Mouse (Mus musculus) MEL (cell line): ENCODE results near the gene Vav3. TPM values are rescaled to one million over a fixed set of nuclear protein-coding genes. Genes with fewer than 3 reads are reported as not detected.

Source experiments
- DNase-seq: peaks from one replicate; pipeline ENCODE4 v3.0.0; 2011; ENCODE audit warnings: low read depth, low spot score
- H3K27ac ChIP-seq: 2 replicates; pipeline ENCODE4 v1.5.1; 2012; ENCODE audit warnings: low read depth, mild to moderate bottlenecking, control low read depth, low read length, moderate library complexity; ENCODE audit not compliant: control insufficient read depth
- H3K27me3 ChIP-seq, 2 experiments: fragments of 150-350 bp in 1 of 2; sonication (generic) in 1 of 2; 2 replicates each; pipeline ENCODE4 v1.6.1; 2012; ENCODE audit warnings: low read length in 2 of 2, mild to moderate bottlenecking in 2 of 2, improper control_type of control experiment in 1 of 2, moderate library complexity in 1 of 2; ENCODE audit not compliant: insufficient read depth in 2 of 2, control insufficient read depth in 1 of 2
- H3K36me3 ChIP-seq, 2 experiments: 2 replicates each; pipeline ENCODE4 v1.6.1; 2012 to 2014; ENCODE audit warnings: low read length in 2 of 2, improper control_type of control experiment in 1 of 2, inconsistent platforms in 1 of 2, mild to moderate bottlenecking in 1 of 2; ENCODE audit not compliant: insufficient read depth in 2 of 2, control insufficient read depth in 1 of 2
- H3K4me1 ChIP-seq, 2 experiments: fragments of 150-350 bp in 1 of 2; sonication (generic) in 1 of 2; 2 replicates each; pipeline ENCODE4 v1.6.1; 2012; ENCODE audit warnings: low read length in 2 of 2, improper control_type of control experiment in 1 of 2, mild to moderate bottlenecking in 1 of 2; ENCODE audit not compliant: insufficient read depth in 2 of 2, control insufficient read depth in 1 of 2
- H3K4me3 ChIP-seq, 2 experiments: fragments of 150-350 bp in 1 of 2; sonication (generic) in 1 of 2; 2 replicates each; pipeline ENCODE4 v1.5.1; 2012; ENCODE audit warnings: low read depth in 2 of 2, low read length in 2 of 2, mild to moderate bottlenecking in 2 of 2, moderate library complexity in 2 of 2, control low read depth in 1 of 2, improper control_type of control experiment in 1 of 2; ENCODE audit not compliant: control insufficient read depth in 1 of 2, insufficient read depth in 1 of 2
- H3K79me2 ChIP-seq: 2 replicates; pipeline ENCODE4 v1.6.1; 2012; ENCODE audit warnings: mild to moderate bottlenecking, low read length, moderate library complexity; ENCODE audit not compliant: control insufficient read depth, poor library complexity, insufficient read depth
- H3K9ac ChIP-seq: 2 replicates; pipeline ENCODE4 v1.6.1; 2012; ENCODE audit warnings: low read depth, mild to moderate bottlenecking, control low read depth, low read length, moderate library complexity; ENCODE audit not compliant: control insufficient read depth, poor library complexity, severe bottlenecking
- H3K9me3 ChIP-seq: fragments of 150-350 bp; sonication (generic); replicated peaks from 2 replicates; pipeline ENCODE4 v1.6.1; 2012; ENCODE audit warnings: mild to moderate bottlenecking, low read length, improper control_type of control experiment, moderate library complexity; ENCODE audit not compliant: insufficient read depth
- CHD2 ChIP-seq: IDR thresholded peaks from 2 replicates; pipeline ENCODE4 v1.6.1; 2011; ENCODE audit warnings: low read length, improper control_type of control experiment
- CTCF ChIP-seq, 3 experiments: IDR thresholded peaks in 2 of 3; conservative IDR thresholded peaks in 1 of 3; 2 replicates each; pipeline ENCODE4 v1.5.1; 2011 to 2012; ENCODE audit warnings: low read length in 3 of 3, low read depth in 2 of 3, mild to moderate bottlenecking in 2 of 3, improper control_type of control experiment in 1 of 3, inconsistent platforms in 1 of 3, mixed read lengths in 1 of 3, moderate library complexity in 1 of 3; ENCODE audit not compliant: control insufficient read depth in 1 of 3, insufficient read depth in 1 of 3, poor library complexity in 1 of 3, severe bottlenecking in 1 of 3
- E2F4 ChIP-seq: IDR thresholded peaks from 2 replicates; pipeline ENCODE4 v1.6.1; 2011; ENCODE audit warnings: low read depth, low read length, improper control_type of control experiment, borderline replicate concordance
- ELF1 ChIP-seq: IDR thresholded peaks from 2 replicates; pipeline ENCODE4 v1.6.1; 2014; ENCODE audit warnings: low read depth, mild to moderate bottlenecking, inconsistent platforms, low read length, improper control_type of control experiment, moderate library complexity
- ETS1 ChIP-seq: IDR thresholded peaks from 2 replicates; pipeline ENCODE4 v1.6.1; 2012; ENCODE audit warnings: low read depth, mild to moderate bottlenecking, inconsistent platforms, low read length, improper control_type of control experiment, moderate library complexity
- HCFC1 ChIP-seq: IDR thresholded peaks from 2 replicates; pipeline ENCODE4 v1.6.1; 2012; ENCODE audit warnings: low read depth, mild to moderate bottlenecking, inconsistent platforms, low read length, improper control_type of control experiment, moderate library complexity
- MAX ChIP-seq: IDR thresholded peaks from 2 replicates; pipeline ENCODE4 v1.6.1; 2011; ENCODE audit warnings: low read length, improper control_type of control experiment
- MEF2A ChIP-seq: IDR thresholded peaks from 2 replicates; pipeline ENCODE4 v1.6.1; 2014; ENCODE audit warnings: low read depth, mild to moderate bottlenecking, inconsistent platforms, low read length, improper control_type of control experiment; ENCODE audit not compliant: poor library complexity, insufficient replicate concordance, severe bottlenecking; ENCODE audit errors: extremely low read depth
- MXI1 ChIP-seq: IDR thresholded peaks from 2 replicates; pipeline ENCODE4 v1.6.1; 2011; ENCODE audit warnings: mild to moderate bottlenecking, low read depth, low read length, improper control_type of control experiment
- POLR2A ChIP-seq, 2 experiments: IDR thresholded peaks; 2 replicates each; pipeline ENCODE4 v1.6.1; 2011 to 2012; ENCODE audit warnings: low read length in 2 of 2, mild to moderate bottlenecking in 2 of 2, control low read depth in 1 of 2, improper control_type of control experiment in 1 of 2, low read depth in 1 of 2, moderate library complexity in 1 of 2; ENCODE audit not compliant: control insufficient read depth in 1 of 2, insufficient read depth in 1 of 2, poor library complexity in 1 of 2
- POLR2AphosphoS2 ChIP-seq: IDR thresholded peaks from 2 replicates; pipeline ENCODE4 v1.6.1; 2011; ENCODE audit warnings: low read length, improper control_type of control experiment
- RCOR1 ChIP-seq: IDR thresholded peaks from 2 replicates; pipeline ENCODE4 v1.6.1; 2012; ENCODE audit warnings: low read depth, mild to moderate bottlenecking, inconsistent platforms, low read length, improper control_type of control experiment
- TAL1 ChIP-seq: IDR thresholded peaks from 2 replicates; pipeline ENCODE4 v1.6.1; 2012; ENCODE audit warnings: mild to moderate bottlenecking, inconsistent platforms, low read length, moderate library complexity, mixed read lengths
- TCF12 ChIP-seq: IDR thresholded peaks from 2 replicates; pipeline ENCODE4 v1.6.1; 2014; ENCODE audit warnings: low read depth, mild to moderate bottlenecking, inconsistent platforms, low read length, improper control_type of control experiment, moderate library complexity
- USF1 ChIP-seq: IDR thresholded peaks from 2 replicates; pipeline ENCODE4 v1.6.1; 2014; ENCODE audit warnings: low read depth, mild to moderate bottlenecking, inconsistent platforms, low read length, improper control_type of control experiment, moderate library complexity
- ZC3H11A ChIP-seq: IDR thresholded peaks from 2 replicates; pipeline ENCODE4 v1.6.1; 2012; ENCODE audit warnings: low read depth, mild to moderate bottlenecking, inconsistent platforms, low read length, improper control_type of control experiment
- ZKSCAN1 ChIP-seq: IDR thresholded peaks from 2 replicates; pipeline ENCODE4 v1.6.1; 2012; ENCODE audit warnings: low read depth, mild to moderate bottlenecking, inconsistent platforms, low read length, improper control_type of control experiment, moderate library complexity
- ZNF384 ChIP-seq: IDR thresholded peaks from 2 replicates; pipeline ENCODE4 v1.6.1; 2012; ENCODE audit warnings: low read depth, mild to moderate bottlenecking, inconsistent platforms, low read length, improper control_type of control experiment
- polyA plus RNA-seq, 2 experiments: library from polyadenylated mRNA; stranded (reverse) in 1 of 2; unstranded in 1 of 2; fragments of >175 nt in 1 of 2; fragments of >200 nt in 1 of 2; gene quantifications; 2 replicates each; pipeline versions ENCODE4 v1.2.1 to v1.2.4; 2012; ENCODE audit warnings: low replicate concordance in 2 of 2, low read depth in 1 of 2; ENCODE audit not compliant: insufficient read length in 2 of 2, insufficient read depth in 1 of 2, missing spikeins in 1 of 2
- total RNA-seq: library from RNA; depleted of rRNA; stranded (reverse); fragments of 300-350 nt; gene quantifications from 2 replicates; pipeline ENCODE4 v1.2.3, GENCODE M21; 2012

The Vav3 gene
- total and polyA plus RNA-seq, 3 experiments, result not detected

DNA sequence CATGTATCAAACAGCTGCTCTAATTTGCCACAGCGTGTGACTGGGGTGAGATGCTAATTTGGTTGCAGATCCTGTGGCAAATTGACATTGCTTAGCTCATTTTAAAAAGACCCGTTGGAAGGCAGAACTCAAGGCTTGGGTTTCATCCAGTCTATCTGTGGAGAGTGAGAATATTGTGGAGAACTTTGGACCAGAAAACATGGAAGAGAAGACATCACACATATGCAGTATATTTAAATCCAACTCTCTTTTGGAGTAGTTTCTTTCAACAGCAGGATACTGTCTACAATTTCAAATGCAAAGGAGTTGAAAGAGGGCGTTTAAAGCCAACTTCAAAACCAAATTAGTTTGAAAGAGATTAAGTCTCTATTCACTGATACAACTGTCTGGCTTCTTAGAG lies 13.3 kb upstream of the Vav3 start:
- Histone ChIP-seq H3K4me1 (no peaks in the 10 kb centered on the region), H3K27me3 (no peaks in the 10 kb centered on the region; a peak in 1 of 4 replicates), H3K79me2 (no peaks in the 10 kb centered on the region), H3K9ac (no peak overlapping the region), H3K9me3 (no peaks in the 10 kb centered on the region), H3K27ac (no peak overlapping the region), H3K4me3 (no peak overlapping the region), H3K36me3 (no peaks in the 10 kb centered on the region; a peak in 1 of 4 replicates)
- DNase-seq, result no peak
- TF ChIP-seq ZC3H11A (no peak), ZKSCAN1 (no peak), RCOR1 (no peak), ZNF384 (no peak), MEF2A (no peak), ELF1 (no peak), TAL1 (no peak), TCF12 (no peak), USF1 (no peak), POLR2AphosphoS2 (no peak), ETS1 (no peak)

DNA sequence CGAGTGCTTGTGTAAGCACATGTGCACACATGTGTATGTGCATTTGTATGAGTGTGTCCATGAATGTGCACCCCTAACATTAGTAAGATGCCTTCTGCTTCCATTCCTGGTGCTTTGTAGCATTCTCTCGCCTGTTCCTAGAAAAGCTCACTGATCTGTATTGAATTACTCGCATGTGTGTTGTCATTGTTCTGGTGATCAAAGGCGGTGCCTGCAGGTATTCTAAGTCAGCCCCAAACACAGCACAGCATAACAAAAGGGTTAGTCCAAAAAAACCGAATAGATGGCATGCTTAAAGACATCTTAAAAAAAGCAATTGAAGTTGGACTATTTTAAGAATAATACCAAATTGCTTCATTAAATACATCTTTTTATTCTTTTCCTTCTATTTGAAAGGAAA lies 7.7 kb upstream of the Vav3 start:
- Histone ChIP-seq H3K9me3 (no peaks in the 10 kb centered on the region), H3K9ac (no peak overlapping the region), H3K27ac (no peak overlapping the region), H3K36me3 (no peaks in the 10 kb centered on the region), H3K4me3 (no peak overlapping the region), H3K4me1 (no peaks in the 10 kb centered on the region), H3K79me2 (no peaks in the 10 kb centered on the region), H3K27me3 (no peaks in the 10 kb centered on the region; a peak in 1 of 4 replicates)
- no peak for DNase-seq
- TF ChIP-seq MAX (no peak), TCF12 (no peak), POLR2AphosphoS2 (no peak), CHD2 (no peak), E2F4 (no peak), USF1 (no peak), MXI1 (no peak), RCOR1 (no peak), CTCF (IDR thresholded peaks at IDR 0.05 in 2 of 3, conservative IDR thresholded peaks at IDR 0.05 in 1 of 3; ENCODE audit: control insufficient read depth in 1 of 3, insufficient read depth in 1 of 3, low read depth in 2 of 3, low read length in 3 of 3, poor library complexity in 1 of 3, severe bottlenecking in 1 of 3) (no peak), HCFC1 (no peak), POLR2A (IDR thresholded peaks at IDR 0.05; ENCODE audit: control insufficient read depth in 1 of 2, insufficient read depth in 1 of 2, low read depth in 1 of 2, low read length in 2 of 2, poor library complexity in 1 of 2) (no peak)
